Mouse (Mus musculus) liver, adult 2 months (tissue): ENCODE measurements at regions not wholly inside any gene's neighbourhood (a gene's known extent, or its start where the extent isn't known, plus 50 kb on each side); places are given as distances from the start of the nearest gene placed in this dataset.

ENCODE experiments used
- DNase-seq: peaks from one replicate; pipeline ENCODE4 v3.0.0-alpha.2; 2011; ENCODE audit warnings: low read depth, low spot score; ENCODE audit errors: extremely low read depth
- H3K27ac ChIP-seq: fragments of 200-500 bp; replicated peaks from 2 replicates; pipeline ENCODE4 v1.5.1; 2012; ENCODE audit warnings: low read depth, mild to moderate bottlenecking, control low read depth, inconsistent platforms, low read length; ENCODE audit not compliant: insufficient read depth
- H3K27me3 ChIP-seq: fragments of 200-500 bp; 2 replicates; pipeline ENCODE4 v1.6.1; 2012; ENCODE audit warnings: mild to moderate bottlenecking, moderate library complexity, low read length, inconsistent platforms; ENCODE audit not compliant: control insufficient read depth, insufficient read depth
- H3K36me3 ChIP-seq: fragments of 200-500 bp; 2 replicates; pipeline ENCODE4 v1.6.1; 2012; ENCODE audit warnings: low read length, inconsistent platforms; ENCODE audit not compliant: control insufficient read depth, insufficient read depth
- H3K4me1 ChIP-seq: fragments of 200-500 bp; 2 replicates; pipeline ENCODE4 v1.6.1; 2011; ENCODE audit warnings: low read length; ENCODE audit not compliant: control insufficient read depth, insufficient read depth
- H3K4me3 ChIP-seq: fragments of 200-500 bp; 2 replicates; pipeline ENCODE4 v1.5.1; 2011; ENCODE audit warnings: low read depth, mild to moderate bottlenecking, control low read depth, low read length, moderate library complexity; ENCODE audit not compliant: insufficient read depth
- H3K79me2 ChIP-seq: fragments of 200-500 bp; 2 replicates; pipeline ENCODE4 v1.6.1; 2012; ENCODE audit warnings: inconsistent platforms, mild to moderate bottlenecking, low read length, moderate library complexity; ENCODE audit not compliant: control insufficient read depth, insufficient read depth
- H3K9ac ChIP-seq: fragments of 200-500 bp; 2 replicates; pipeline ENCODE4 v1.6.1; 2012; ENCODE audit warnings: low read depth, mild to moderate bottlenecking, control low read depth, inconsistent platforms, low read length
- CTCF ChIP-seq: fragments of 200-500 bp; IDR thresholded peaks from 2 replicates; pipeline ENCODE4 v1.5.1; 2011; ENCODE audit warnings: low read depth, low read length, control low read depth
- POLR2A ChIP-seq: fragments of 200-500 bp; IDR thresholded peaks from 2 replicates; pipeline ENCODE4 v1.6.1; 2011; ENCODE audit warnings: low read length, control low read depth; ENCODE audit not compliant: insufficient read depth; ENCODE audit errors: extremely low read depth
- WGBS: fragments of 180-500 bp; shearing (Covaris S2); methylation state at CpG from one replicate; pipeline ENCODE4 v1.1.7; 2018; 5-methylcytosine and 5-hydroxymethylcytosine counted together

DNA sequence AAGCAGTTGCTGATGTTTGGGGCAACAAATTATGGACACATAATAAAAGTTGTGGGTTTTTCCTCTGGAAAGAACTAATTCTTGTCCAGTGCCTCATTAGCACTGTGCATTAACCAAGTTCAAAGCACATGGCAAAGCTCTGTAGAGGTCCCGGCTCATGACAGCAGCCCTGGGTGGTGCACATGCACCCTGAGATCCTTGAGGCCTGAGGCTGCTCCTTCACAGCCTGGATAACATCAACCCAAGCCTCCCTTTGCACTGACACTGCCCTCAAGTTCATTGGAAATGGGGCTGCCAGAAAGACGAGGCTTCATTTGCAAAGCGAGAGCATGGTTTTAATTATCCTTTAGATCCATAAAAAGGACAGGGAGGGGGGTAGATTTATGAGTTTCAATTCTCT is 216.3 kb downstream of the Ets1 start:
- TF ChIP-seq CTCF (no peak), POLR2A (no peak)
- H3K9ac ChIP-seq: no peak overlapping the region
- H3K36me3 ChIP-seq: no peaks in the 10 kb centered on the region
- H3K27me3 ChIP-seq: no peaks in the 10 kb centered on the region
- DNase-seq: no peak
- no peaks in the 10 kb centered on the region for H3K79me2 ChIP-seq
- no peak overlapping the region for H3K27ac ChIP-seq
- WGBS: 82% methylated on average over 3 of the region's 3 CpGs
- H3K4me3 ChIP-seq: no peak overlapping the region
- no peaks in the 10 kb centered on the region for H3K4me1 ChIP-seq

DNA sequence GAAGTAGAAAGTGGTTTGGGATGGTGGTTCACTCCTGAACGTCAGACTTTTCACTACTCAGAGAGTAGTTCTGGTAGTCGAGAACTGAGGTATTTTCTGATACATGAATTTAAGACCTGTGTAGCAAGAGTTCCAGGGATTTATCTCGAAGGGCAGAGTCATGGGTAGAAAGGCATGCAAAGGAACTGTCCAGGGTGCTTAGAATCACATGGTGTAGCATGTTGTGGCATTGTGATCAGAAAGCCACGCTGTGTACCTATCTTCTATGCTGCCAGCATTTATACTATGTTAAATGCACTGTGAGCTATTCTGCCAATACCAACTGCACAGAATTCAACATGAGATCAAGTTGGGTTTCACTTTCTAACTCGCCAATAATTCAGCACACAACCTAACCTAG is 227.3 kb downstream of the Ets1 start:
- no peak for TF ChIP-seq CTCF
- TF ChIP-seq POLR2A: no peak
- 70% methylated on average over 5 of the region's 5 CpGs for WGBS
- Histone ChIP-seq H3K4me1 (no peaks in the 10 kb centered on the region), H3K27me3 (no peaks in the 10 kb centered on the region), H3K9ac (no peak overlapping the region), H3K27ac (no peak overlapping the region), H3K36me3 (no peaks in the 10 kb centered on the region), H3K4me3 (no peak overlapping the region), H3K79me2 (no peaks in the 10 kb centered on the region)
- DNase-seq: no peak

DNA sequence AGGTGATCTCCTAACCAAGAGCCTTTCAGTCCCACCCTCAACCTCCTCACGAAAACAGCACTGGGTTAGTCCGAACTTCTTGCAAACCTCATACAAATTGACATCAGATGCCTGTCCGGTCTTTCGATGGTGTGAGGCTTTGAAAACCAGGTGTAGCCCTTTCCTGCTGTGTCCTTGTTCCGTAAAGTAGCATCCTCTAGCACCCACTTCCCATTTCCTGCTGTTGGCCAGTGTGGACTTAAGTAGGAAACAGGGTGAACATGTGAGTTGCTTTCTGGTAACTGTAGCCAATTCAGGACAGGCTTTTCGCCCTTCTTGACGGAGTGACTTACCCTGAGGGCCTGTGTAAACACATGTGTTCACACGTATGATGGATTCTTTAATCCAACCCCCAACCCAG is 232.9 kb downstream of the Ets1 start:
- Histone ChIP-seq H3K27ac (no peak overlapping the region), H3K36me3 (no peaks in the 10 kb centered on the region), H3K9ac (no peak overlapping the region), H3K79me2 (no peaks in the 10 kb centered on the region), H3K27me3 (no peaks in the 10 kb centered on the region), H3K4me1 (no peaks in the 10 kb centered on the region; the same call in 1 of the 2 replicates), H3K4me3 (no peak overlapping the region)
- no peak for DNase-seq
- TF ChIP-seq POLR2A (no peak), CTCF (no peak)
- 82% methylated on average over 8 of the region's 8 CpGs for WGBS

DNA sequence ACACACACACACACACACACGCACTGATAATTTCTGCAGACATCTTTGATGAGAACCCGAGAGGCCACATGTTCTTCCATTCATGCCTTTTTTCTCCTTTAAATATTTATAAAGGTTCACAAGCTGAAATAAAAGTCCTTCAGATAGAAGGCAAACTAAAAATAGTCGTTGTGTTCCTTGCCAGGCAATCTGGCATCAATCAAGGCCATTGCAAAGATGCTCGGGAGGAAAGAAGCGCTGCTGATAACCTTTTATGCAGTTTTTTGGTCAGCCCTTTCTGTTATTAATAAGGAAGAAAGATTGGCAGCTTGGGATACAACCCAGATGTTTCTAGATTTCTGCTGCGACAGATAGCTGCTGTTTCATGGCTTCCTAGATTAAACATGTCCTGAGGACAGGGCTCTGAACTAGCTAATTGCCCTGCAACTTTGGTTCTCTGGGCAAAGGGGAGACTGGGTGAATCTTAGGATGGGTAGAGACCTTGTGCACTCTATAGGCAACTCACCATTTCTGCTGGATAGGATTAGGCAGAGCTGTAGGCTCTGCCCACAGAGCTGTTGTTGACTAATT is 238.4 kb downstream of the Ets1 start:
- Histone ChIP-seq H3K4me3 (no peak overlapping the region), H3K79me2 (no peaks in the 10 kb centered on the region), H3K27ac (peak overlapping the region; percentile 12; the same call in 1 of the 2 replicates), H3K9ac (no peak overlapping the region), H3K27me3 (no peaks in the 10 kb centered on the region), H3K36me3 (no peaks in the 10 kb centered on the region), H3K4me1 (no peaks in the 10 kb centered on the region; the same call in 1 of the 2 replicates)
- 74% methylated on average over 6 of the region's 6 CpGs for WGBS
- TF ChIP-seq CTCF: no peak
- TF ChIP-seq POLR2A: no peak
- DNase-seq: peak; percentile 33

DNA sequence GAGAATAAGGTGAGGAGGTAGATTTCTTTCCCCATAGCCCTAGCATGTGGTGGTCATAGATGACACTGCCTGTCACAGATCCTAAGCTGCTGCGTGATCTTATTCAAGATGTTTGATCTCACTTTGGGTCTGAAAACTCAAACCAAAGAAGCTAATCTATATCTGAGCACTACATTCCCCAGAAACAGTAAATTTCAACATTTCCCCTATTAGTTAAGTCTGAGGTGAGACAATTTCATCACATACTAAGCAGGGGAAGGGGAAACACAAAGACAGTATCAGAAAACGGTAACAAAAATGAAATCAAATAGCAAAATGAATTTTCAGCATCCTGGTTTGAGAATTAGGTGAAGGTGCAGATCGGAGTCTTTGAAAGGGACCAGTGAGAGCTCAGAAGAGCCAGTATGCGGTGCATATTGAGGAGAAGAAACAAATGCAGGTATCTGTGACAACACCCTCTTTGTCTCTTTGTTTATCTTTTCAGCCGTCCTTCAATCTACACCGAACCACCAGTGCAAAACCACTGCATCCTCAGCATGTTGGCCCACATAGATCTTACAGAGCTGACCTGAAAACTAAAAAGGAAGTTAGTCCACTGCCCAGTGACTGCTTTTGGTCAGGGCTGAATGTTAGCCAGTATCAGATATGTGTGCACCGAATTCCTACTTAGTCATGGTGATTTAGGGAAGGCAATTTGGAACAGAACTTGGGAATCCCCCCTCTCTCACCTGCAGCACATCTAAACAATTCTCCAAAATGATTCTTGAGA is 247.0 kb downstream of the Ets1 start:
- Histone ChIP-seq H3K36me3 (no peaks in the 10 kb centered on the region), H3K9ac (no peak overlapping the region), H3K27me3 (no peaks in the 10 kb centered on the region), H3K4me3 (no peak overlapping the region), H3K4me1 (no peaks in the 10 kb centered on the region), H3K27ac (no peak overlapping the region), H3K79me2 (no peaks in the 10 kb centered on the region)
- DNase-seq: no peak
- 79% methylated on average over 7 of the region's 7 CpGs for whole genome bisulfite sequencing
- TF ChIP-seq POLR2A: no peak
- no peak for TF ChIP-seq CTCF
